Mouse (Mus musculus): ENCODE results near the gene Fer.
A peak's percentile ranks its signal among the peaks of the same experiment; 100 is the strongest.

Gene Fer

GRCm38 (mm10) chr17:63871773-63872172 is 8.9 kb downstream of the Fer start:
- no peak for DNase-seq

DNA sequence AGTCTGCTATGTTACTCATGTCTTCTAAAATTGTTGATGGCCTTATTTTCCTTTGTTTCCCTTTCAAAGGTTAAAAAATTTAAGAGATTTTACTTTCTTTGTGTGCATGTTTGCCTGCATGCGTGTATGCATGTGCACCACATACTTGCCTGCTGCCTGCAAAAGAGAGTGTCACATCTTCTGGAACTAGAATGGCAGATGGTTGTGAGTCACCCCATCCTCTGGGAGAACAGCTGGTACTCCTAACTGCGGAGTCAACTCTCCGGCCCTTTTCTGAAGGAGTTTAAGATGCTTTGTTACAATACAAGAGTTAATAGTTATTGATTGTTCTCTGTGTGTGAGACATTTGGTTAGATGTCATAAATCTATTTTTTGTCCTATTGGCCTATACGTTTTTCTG is 16.0 kb downstream of the Fer start:
- DNase-seq: no peak

- DNase-seq: no peak
These were observed 17.1 kb downstream of the Fer start for GRCm38 (mm10) chr17:63880009-63880408.

DNA sequence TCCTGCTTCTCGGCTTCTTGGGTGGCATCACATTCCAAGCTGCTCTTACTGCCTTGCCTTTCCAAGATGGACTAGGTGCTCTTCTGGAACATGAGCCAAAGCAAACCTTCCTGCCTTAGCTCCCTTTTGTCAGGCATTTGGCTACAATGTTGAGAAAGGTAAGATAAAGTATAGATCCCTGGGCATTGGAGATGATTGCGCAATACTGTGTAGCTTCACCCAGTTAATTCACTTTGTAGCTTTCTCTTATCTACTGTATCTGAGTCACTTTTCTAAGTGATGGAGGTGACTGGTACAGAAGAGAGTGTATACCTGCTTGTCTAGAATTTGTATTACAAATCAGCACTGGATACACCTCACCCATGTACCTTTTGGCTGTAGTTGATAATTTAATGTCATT is 24.1 kb downstream of the Fer start:
- DNase-seq: no peak

DNA sequence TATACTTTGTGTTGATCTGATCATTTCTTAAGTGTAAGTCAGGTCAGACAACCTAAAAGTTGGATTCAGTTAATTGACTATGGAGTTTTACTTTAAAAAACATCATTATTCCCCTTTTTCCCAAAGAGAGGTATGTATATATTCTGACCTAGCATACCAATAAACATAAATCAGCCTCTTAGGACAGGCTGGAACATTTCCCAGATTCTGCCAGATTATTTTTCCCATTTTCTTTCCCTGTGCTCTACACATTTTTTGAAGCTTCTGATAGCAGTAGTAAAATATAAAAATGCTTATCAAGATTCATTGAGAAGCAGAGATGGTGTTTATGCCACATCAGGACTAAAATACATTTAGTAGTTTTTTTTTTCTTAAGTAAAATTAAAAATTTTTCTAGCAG is 27.7 kb downstream of the Fer start:
- no peak for DNase-seq

GRCm38 (mm10) chr17:63895829-63896228 is 33.0 kb downstream of the Fer start:
- DNase-seq: no peak

DNA sequence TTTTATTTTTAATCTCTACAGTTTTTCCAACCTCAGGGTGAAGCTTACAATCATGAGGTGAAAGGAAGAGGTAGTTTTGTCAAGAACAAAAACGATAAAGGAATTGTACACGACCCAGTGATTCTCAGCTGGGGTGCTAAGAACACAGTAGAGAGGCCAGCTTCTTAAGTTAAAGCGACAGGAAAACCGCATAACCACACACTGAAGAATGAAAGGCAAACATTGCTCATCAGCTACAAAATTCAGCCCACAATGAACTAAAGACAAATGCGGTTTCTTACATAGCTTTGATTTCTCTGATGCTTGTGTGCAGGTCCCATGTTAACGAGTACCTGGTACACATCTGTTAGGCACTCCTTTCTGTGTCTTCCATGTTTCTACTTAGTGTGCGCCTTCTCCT is 34.2 kb downstream of the Fer start:
- no peak for DNase-seq

DNA sequence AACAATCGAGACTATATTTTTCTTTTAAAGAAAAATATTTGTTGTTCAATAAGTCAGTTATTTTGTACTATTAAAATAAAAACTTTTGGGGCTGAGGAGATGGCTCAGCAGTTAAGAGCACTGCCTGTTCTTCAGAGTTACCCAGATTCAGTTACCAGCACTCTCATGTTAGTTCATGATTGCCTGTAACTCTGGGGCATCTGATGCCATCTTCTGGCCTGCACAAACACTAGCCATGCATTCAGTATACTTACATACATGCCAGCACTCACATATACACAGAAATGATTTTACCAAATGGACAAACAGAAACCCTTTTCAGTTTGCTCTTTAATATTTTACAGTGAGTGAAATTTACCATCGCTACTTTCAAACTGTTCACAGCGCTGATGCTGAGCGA is 46.4 kb downstream of the Fer start:
- DNase-seq: no peak

GRCm38 (mm10) chr17:63921601-63922203 is 58.8 kb downstream of the Fer start:
- no peak for DNase-seq

DNA sequence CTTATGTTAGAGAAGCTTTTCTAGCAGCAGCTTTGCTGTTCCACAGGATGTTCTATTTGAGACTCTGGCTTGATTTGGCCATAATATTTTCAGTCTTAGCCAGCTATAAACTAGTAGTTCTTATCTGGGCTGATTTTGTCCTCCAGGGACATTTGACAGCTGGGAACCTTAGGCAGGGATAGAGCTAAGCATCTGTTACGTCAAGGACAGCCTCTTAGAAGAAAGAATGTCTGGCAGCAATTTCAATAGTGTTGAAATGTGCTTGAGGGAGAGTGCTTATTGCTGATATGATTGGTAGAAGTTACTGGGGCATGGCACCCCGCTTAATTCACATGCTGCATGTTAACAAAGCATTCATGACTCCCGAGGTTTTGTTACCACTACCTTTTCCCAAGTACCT is 62.7 kb downstream of the Fer start:
- DNase-seq: no peak

- DNase-seq: no peak
These were observed 67.8 kb downstream of the Fer start for GRCm38 (mm10) chr17:63930634-63931033.

- DNase-seq: no peak
These were observed 68.7 kb downstream of the Fer start for GRCm38 (mm10) chr17:63931556-63931955.

GRCm38 (mm10) chr17:63935408-63935807 is 72.5 kb downstream of the Fer start:
- DNase-seq: no peak

- peak; percentile 9 for DNase-seq
These were observed 75.0 kb downstream of the Fer start for GRCm38 (mm10) chr17:63937886-63938285.

- no peak for DNase-seq
These were observed 83.9 kb downstream of the Fer start for GRCm38 (mm10) chr17:63946772-63947171.

DNA sequence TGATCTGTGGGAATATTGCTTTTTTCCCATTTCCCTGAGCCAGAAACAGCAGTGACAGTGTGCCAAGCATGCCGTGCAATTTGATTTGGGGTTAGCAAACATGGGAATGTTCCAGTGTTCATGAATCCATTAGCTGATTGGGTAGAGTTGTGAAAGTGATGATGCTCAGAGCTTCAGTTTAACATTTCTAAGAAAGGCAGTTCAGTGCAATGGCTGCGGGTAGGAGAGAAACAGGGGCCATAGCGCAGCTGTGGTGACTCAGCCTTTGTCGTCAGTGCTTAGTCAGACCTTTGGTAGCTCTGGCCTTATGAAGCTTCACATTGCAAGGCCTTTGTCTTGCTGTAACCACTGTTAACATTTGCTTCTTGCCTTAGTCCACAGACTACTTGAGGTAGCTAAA is 85.9 kb downstream of the Fer start:
- DNase-seq: no peak

DNA sequence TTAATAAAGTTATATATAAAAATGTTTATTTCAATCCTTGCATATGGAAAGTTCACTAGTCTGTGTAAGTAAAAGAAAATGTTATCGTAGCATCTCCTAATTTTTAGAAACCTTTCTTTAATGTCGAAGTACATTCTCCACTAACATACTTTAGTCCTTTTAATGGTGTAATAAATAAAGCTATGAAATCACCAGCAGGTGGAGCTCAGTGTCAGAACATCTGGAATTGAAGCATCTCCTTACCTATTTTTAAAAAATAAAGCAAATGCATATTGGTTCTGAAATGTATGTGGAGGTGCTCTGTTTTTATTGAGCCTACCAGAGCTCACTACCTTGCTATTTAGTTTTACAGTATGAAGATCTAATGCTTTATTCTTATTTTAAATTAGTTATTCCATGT is 88.6 kb downstream of the Fer start:
- DNase-seq: no peak

DNA sequence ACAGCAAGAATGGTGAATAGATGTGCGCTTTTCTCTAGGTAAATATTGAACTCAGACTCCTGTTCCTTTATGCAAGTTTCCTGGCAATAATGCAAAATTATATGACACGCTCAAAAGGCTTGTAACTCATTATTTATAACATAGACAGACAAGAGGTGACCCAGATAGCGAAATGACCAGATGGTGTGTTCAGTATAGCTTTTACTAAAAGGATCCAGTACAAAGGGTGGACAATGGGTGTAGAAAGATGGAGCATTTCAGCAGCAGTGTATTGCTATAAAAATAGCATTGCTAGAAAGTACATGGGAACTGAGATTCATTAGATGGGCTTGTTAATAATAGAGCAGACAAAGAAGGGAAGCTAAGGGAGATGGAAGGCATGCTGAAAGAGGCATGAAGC is 104.2 kb downstream of the Fer start:
- DNase-seq: no peak

- no peak for DNase-seq
These were observed 106.6 kb downstream of the Fer start for GRCm38 (mm10) chr17:63969448-63969847.

DNA sequence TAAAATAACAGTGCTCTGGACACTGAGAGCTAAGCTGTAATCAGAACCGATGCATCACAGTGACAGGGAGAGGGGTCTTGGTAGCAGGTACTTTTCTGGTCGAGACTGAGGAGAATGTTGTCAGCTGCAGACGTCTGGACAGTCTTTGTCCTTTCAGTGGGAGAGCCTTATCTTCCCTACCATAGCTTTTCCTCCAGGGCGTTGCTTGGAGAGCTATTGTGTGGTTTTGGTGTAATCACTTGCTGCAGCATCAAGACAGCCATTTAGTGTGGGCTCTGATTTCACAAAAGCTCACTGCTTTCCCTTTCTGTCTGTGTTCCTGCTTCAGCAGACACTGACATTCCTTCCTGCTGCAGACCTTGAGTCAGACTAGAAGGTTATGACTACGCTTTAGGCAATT is 107.4 kb downstream of the Fer start:
- DNase-seq: no peak

DNA sequence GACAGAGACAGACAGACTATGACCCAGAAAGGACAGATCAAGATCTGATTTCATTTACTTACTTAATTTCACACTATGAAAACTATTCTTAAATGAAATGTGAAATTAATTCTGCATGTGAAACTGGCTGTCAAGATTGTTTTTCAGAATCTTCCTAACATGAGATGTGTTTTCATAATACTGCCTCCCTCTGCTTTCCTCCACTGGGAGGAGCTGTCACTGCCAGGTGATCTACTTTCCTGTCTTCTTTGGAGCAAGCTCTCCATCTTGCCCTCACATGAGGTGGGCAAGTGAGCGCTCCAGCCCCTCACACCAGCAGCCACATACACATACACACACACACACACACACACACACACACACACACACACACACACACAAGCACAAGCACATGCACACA is 108.1 kb downstream of the Fer start:
- DNase-seq: no peak

GRCm38 (mm10) chr17:63972181-63972580 is 109.3 kb downstream of the Fer start:
- no peak for DNase-seq

- no peak for DNase-seq
These were observed 110.9 kb downstream of the Fer start for GRCm38 (mm10) chr17:63973806-63974205.

GRCm38 (mm10) chr17:63974253-63974652 is 111.4 kb downstream of the Fer start:
- DNase-seq: no peak

DNA sequence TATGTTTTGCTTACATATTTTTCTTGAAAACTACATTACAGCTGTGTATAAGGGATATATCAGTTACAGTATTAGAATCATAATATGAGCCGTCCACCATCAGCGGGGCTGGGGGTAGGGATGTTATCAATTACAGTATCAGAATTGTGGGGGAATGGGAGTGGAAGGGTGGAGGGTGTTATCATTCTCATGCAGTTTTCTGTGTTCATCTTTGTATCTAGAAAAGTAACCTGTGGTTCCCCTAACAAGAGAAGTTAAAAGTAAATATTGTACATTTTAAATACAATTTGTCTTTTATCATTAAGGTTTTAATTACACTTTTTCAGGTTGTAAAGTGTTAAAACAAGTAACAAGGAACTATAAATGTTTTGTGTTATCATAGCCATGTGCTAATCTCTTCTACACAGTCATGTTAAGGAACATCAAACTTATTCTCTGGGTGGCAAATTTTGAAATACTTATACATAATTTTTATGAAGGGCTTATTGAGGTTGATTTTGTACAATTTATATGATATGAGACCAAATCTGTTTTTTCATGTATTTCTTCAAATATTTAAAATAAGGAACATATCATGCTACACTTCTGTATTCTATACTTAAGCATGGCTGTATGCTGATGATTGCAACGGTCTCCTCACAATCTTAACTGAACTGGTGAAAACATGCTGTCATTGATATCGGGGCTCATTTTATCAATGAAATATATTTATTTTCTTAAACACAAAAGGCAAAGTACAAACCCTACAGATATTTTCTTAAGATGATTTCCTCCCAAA is 116.1 kb downstream of the Fer start:
- DNase-seq: no peak
